27 mouse cellular contexts compared by ENCODE assay signal in genomic region chr9:60662936-60663335, GRCm38 (mm10). TPM values are rescaled to one million over a fixed set of nuclear protein-coding genes. Genes with fewer than 3 reads are reported as not detected.
DNase-seq lines count a peak whose midpoint lies in the region; ATAC-seq and TF ChIP-seq lines count a peak whose summit lies in the region.
"Had no signal": no experiment of that assay in that cellular context is flagged by ENCODE, and none has a peak within 500 bp of the region (broad histone marks: within the 10 kb centered on the region; RNA-seq: fewer than 3 reads in every experiment).

No protein-coding gene starts in this region.

- H3K27ac ChIP-seq in forebrain, embryonic 14.5 days (ENCODE audit: low read depth, low read length): no peak overlapping the region
- no peak overlapping the region for H3K27ac ChIP-seq in forebrain, embryonic 11.5 days (ENCODE audit: low read depth, low read length)
- peak overlapping the region; percentile 15; the same call in 1 of the 2 replicates for H3K27ac ChIP-seq in layer of hippocampus, adult 2 months
- H3K27ac ChIP-seq: embryonic facial prominence, embryonic 12.5 days; heart, embryonic 10.5 days; heart, embryonic 15.5 days; hindbrain, embryonic 12.5 days; kidney, embryonic 15.5 days; limb, embryonic 10.5 days; limb, embryonic 15.5 days; liver, embryonic 13.5 days; stomach, embryonic 15.5 days had no signal

- no peaks in the 10 kb centered on the region for H3K27me3 ChIP-seq in forebrain, embryonic 14.5 days (replicated peaks; ENCODE audit: control insufficient read depth, insufficient read depth, low read length)
- H3K27me3 ChIP-seq in forebrain, embryonic 11.5 days (ENCODE audit: control insufficient read depth, insufficient read depth, low read length): no peaks in the 10 kb centered on the region
- H3K27me3 ChIP-seq: embryonic facial prominence, embryonic 12.5 days; heart, embryonic 15.5 days; hindbrain, embryonic 12.5 days; kidney, embryonic 15.5 days; limb, embryonic 15.5 days; liver, embryonic 13.5 days; stomach, embryonic 15.5 days had no signal

- WGBS in forebrain, embryonic 14.5 days: 83% methylated on average over 2 of the region's 2 CpGs
- 89% methylated on average over 2 of the region's 2 CpGs for WGBS in forebrain, embryonic 11.5 days

- no peaks in the 10 kb centered on the region for H3K9me3 ChIP-seq in forebrain, embryonic 14.5 days (replicated peaks; ENCODE audit: control insufficient read depth, low read length)
- no peaks in the 10 kb centered on the region for H3K9me3 ChIP-seq in forebrain, embryonic 11.5 days (ENCODE audit: control insufficient read depth, low read length)
- H3K9me3 ChIP-seq: embryonic facial prominence, embryonic 12.5 days; heart, embryonic 10.5 days; heart, embryonic 15.5 days; hindbrain, embryonic 12.5 days; kidney, embryonic 15.5 days; limb, embryonic 10.5 days; limb, embryonic 15.5 days; liver, embryonic 13.5 days; stomach, embryonic 15.5 days had no signal

- no peak for ATAC-seq in forebrain, embryonic 14.5 days
- ATAC-seq in forebrain, embryonic 11.5 days (replicated peaks; ENCODE audit: low FRiP score): no peak
- ATAC-seq: forebrain, embryonic 16.5 days had no signal

- no peak overlapping the region for H3K4me3 ChIP-seq in forebrain, embryonic 14.5 days (ENCODE audit: low read depth, low read length)
- no peak overlapping the region for H3K4me3 ChIP-seq in forebrain, embryonic 11.5 days (ENCODE audit: low read depth, low read length)
- H3K4me3 ChIP-seq in layer of hippocampus, adult 2 months: no peak overlapping the region
- H3K4me3 ChIP-seq: embryonic facial prominence, embryonic 12.5 days; heart, embryonic 10.5 days; heart, embryonic 15.5 days; hindbrain, embryonic 12.5 days; kidney, embryonic 15.5 days; limb, embryonic 10.5 days; limb, embryonic 15.5 days; liver, embryonic 13.5 days; stomach, embryonic 15.5 days had no signal

- no peaks in the 10 kb centered on the region for H3K4me1 ChIP-seq in forebrain, embryonic 14.5 days (ENCODE audit: control insufficient read depth, insufficient read depth, low read length)
- H3K4me1 ChIP-seq in forebrain, embryonic 11.5 days (replicated peaks; ENCODE audit: control insufficient read depth, insufficient read depth, low read length): no peaks in the 10 kb centered on the region
- H3K4me1 ChIP-seq: embryonic facial prominence, embryonic 12.5 days; heart, embryonic 10.5 days; heart, embryonic 15.5 days; hindbrain, embryonic 12.5 days; kidney, embryonic 15.5 days; limb, embryonic 10.5 days; limb, embryonic 15.5 days; liver, embryonic 13.5 days; stomach, embryonic 15.5 days had no signal

- no peak for TF ChIP-seq CTCF in layer of hippocampus, adult 2 months (conservative IDR thresholded peaks at IDR 0.05)

- no peak overlapping the region for H3K4me2 ChIP-seq in forebrain, embryonic 14.5 days (ENCODE audit: low read length)
- H3K4me2 ChIP-seq in forebrain, embryonic 11.5 days (ENCODE audit: low read depth, low read length, severe bottlenecking): no peak overlapping the region
- H3K4me2 ChIP-seq: embryonic facial prominence, embryonic 12.5 days; heart, embryonic 15.5 days; hindbrain, embryonic 12.5 days; kidney, embryonic 15.5 days; limb, embryonic 15.5 days; liver, embryonic 13.5 days; stomach, embryonic 15.5 days had no signal

- H3K9ac ChIP-seq in forebrain, embryonic 14.5 days (ENCODE audit: low read length): no peak overlapping the region
- H3K9ac ChIP-seq in forebrain, embryonic 11.5 days (ENCODE audit: low read length): no peak overlapping the region
- H3K9ac ChIP-seq: embryonic facial prominence, embryonic 12.5 days; heart, embryonic 15.5 days; hindbrain, embryonic 12.5 days; kidney, embryonic 15.5 days; limb, embryonic 15.5 days; liver, embryonic 13.5 days; stomach, embryonic 15.5 days had no signal

- peaks cover 44% of the 10 kb centered on the region for H3K36me3 ChIP-seq in forebrain, embryonic 14.5 days (ENCODE audit: control insufficient read depth, insufficient read depth, low read length)
- no peaks in the 10 kb centered on the region for H3K36me3 ChIP-seq in forebrain, embryonic 11.5 days (ENCODE audit: control insufficient read depth, insufficient read depth, low read length)
- H3K36me3 ChIP-seq: heart, embryonic 15.5 days; liver, embryonic 13.5 days; stomach, embryonic 15.5 days had no signal

- peak; percentile 12 for DNase-seq in forebrain, embryonic 14.5 days (ENCODE audit: low spot score)
- no peak for DNase-seq in forebrain, embryonic 11.5 days (ENCODE audit: low spot score)
- DNase-seq in layer of hippocampus, adult 2 months (ENCODE audit: low spot score in 2 of 2): no peak
- no peak for DNase-seq in layer of hippocampus, adult 8-10 months (ENCODE audit: low spot score in 2 of 2)
- peak; percentile 68 to 73 for DNase-seq in cerebellum, postnatal 10 days
- no peak for DNase-seq in embryo, embryonic 11 days
- DNase-seq: adrenal gland, postnatal 25 days; B cell, adult 2 months; gastrocnemius, postnatal 10 days; heart, postnatal 36 days; kidney, adult 18-20 months; kidney, postnatal 25 days; liver, embryonic 13.5 days; lung, adult 18-20 months; lung, postnatal 10 days; midbrain, embryonic 14.5 days had no signal

RNA-seq across cellular contexts. Expression of gene Lrrc49, which starts 25.0 kb away (rescaled TPM):
- polyA plus RNA-seq in forebrain, embryonic 14.5 days (2014; fragmentation: Nextera tagmentation; extraction: Ambion mirVana): 72.3 and 78.7 TPM in 2 replicates
- polyA plus RNA-seq in forebrain, embryonic 11.5 days (2014; fragmentation: Nextera tagmentation; extraction: Ambion mirVana): 48.0 and 49.2 TPM in 2 replicates
- 10 to 100 TPM; 54.7 to 59.3 TPM for total RNA-seq in layer of hippocampus, adult 2 months (2021)
- total RNA-seq in layer of hippocampus, adult 8-10 months (2022): 10 to 100 TPM; 54.6 to 70.3 (median 63.6) TPM

RNA-seq across cellular contexts. Expression of gene Larp6, which starts 49.9 kb away (rescaled TPM):
- polyA plus RNA-seq in forebrain, embryonic 14.5 days (2014; fragmentation: Nextera tagmentation; extraction: Ambion mirVana): 5.9 and 7.8 TPM in 2 replicates
- polyA plus RNA-seq in forebrain, embryonic 11.5 days (2014; fragmentation: Nextera tagmentation; extraction: Ambion mirVana): 1.4 and 2.5 TPM in 2 replicates
- 10 to 100 TPM; 37.9 to 39.2 TPM for total RNA-seq in layer of hippocampus, adult 2 months (2021)
- 10 to 100 TPM; 37.2 to 41.6 (median 39.2) TPM for total RNA-seq in layer of hippocampus, adult 8-10 months (2022)
- total RNA-seq: granulocyte monocyte progenitor cell, adult 5-6 weeks; monocyte, adult 5-6 weeks had no signal

Comparison
In these comparisons a context has a peak if more than half of its experiments do, and no peak if none do; other contexts are left out.
1. DNase-seq: peak in forebrain, embryonic 14.5 days (single experiment) and cerebellum, postnatal 10 days (2 of 2); none in forebrain, embryonic 11.5 days (single experiment), layer of hippocampus, adult 2 months (0 of 2), layer of hippocampus, adult 8-10 months (0 of 2) and embryo, embryonic 11 days (single experiment).